Mouse (Mus musculus): ENCODE results near the gene Idh1.
A peak's percentile ranks its signal among the peaks of the same experiment; 100 is the strongest.

The Idh1 gene

DNA sequence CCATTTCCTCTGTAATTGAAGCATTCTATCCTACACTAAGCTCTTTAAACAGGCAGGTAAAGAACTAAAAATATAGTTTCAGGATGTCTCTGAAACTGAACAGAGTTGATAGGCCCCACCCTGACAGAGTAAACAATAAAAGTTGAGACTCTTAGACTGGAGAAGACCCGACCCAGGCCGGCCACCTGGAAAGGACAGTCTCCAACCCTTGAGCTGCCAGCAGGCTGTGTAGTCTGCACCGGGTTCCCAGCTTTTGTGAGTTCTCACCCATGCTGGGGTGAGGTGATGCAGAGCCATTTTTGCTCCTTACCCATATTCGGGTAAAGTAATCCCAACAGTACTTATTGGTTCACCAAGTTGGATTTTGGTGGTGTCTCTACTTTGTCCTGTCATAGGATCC is 10.1 kb downstream of the Idh1 start:
- no peak for DNase-seq

DNA sequence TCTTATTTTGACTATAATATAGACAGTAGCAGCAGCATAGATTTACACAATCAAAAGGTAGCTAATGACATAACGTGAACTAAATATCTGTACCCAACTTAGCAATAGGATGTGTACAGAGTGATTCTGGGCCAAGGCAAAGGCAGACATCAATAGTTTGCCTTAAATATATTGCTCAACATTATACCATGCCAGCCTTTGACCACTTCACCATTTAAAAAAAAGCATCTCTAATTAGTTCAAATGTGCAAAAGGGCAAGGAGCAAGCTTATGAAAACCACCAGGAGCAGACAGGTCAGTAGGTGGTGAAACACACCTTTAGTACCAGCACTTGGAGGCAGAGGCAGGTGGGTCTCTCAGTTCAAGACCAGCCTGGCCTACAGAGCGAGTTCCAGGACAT is 12.6 kb downstream of the Idh1 start:
- DNase-seq: no peak

DNA sequence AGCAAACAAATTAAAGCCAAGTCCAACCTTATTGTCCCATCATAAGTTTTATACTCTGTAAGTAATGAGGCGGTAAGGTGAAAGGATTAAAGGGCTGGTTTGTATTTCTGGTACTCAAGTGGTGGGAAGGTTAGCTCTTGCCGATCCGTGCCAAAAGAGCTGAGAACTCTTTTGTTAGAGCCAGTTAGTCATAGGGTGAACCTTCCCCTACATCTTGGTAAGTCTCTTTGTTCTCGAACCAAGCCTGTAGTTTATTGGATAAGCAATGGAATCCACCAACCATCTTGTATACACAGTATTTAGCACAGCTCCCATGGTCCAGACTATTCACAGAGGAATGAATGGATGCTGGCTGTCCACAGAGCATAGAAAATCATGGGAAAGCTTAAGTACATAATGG is 14.7 kb downstream of the Idh1 start:
- peak; percentile 71 for DNase-seq

DNA sequence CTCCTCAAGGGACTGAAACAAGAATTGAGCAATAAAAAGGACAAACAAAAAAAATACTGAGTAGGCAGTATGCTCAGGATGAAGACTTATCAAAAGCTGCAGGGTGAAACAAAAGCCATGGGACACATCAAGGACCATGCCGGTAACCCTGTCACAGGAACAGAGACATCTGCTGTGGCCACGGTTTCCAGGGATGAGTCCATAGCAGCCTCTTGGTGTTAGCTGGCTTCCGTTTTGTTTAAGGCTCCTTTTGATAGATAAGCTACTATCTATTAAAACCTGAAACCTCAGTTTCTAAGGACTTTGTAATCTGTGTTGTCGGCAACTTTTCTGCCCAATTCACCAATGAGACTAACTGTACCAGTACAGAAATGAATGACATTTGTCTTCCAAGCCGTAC is 16.4 kb downstream of the Idh1 start:
- peak; percentile 62 for DNase-seq

DNA sequence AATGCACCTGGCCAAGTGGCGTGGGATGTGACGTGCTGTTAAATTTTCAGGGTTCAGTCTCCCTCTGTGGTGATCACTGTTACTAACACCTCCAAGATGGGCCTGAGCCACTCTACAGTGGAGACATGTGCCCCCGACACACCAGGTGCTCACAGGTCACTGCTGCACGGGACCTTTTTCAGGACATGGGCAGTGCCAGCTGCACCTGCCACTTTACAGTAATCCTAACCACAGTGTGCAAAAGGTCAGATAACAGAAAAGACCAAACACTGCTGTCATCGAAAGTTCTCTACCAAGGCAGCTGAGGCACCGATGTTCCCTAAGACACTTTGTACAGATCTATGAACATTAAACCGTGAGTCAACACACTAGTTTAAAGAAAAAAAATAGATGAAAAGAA is 16.8 kb downstream of the Idh1 start:
- peak; percentile 82 for DNase-seq

DNA sequence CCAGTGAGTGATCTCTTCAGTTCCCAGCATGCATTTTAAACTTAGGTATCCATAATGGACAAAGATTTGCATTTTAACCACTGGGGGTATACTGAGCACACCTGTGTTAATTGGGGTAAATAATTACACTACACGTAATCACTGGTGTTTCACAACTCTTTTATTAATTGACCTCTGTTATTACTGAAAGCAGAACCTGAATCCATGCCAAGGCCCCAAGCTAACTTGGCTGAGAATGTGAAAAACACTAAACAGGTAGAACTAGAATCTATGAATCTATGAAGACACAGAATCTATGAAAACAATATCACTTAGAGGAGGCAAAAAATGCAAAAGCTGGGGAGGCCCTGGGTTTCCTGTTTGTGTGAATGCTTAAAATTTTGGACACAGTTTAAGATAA is 18.8 kb downstream of the Idh1 start:
- DNase-seq: peak; percentile 70

DNA sequence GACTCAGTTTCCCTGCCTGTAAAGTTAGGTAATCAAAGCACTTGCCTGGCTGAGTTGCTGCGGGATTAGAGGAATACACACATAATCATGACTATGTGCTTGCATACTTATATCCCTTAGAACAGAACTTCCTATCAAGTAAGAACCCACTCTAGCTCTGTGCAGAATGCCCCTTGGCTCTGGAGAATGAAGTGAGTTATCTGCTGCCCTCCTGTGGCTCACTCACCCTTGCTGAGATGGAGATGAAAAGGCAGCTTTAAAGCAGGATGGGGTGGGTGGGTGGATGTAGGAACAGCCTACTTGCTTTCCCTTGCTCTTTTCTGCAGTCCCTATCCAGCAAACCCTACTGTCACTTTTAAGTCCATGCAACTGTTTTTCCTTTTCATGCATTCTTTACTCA is 24.1 kb downstream of the Idh1 start:
- peak; percentile 79 for DNase-seq

DNA sequence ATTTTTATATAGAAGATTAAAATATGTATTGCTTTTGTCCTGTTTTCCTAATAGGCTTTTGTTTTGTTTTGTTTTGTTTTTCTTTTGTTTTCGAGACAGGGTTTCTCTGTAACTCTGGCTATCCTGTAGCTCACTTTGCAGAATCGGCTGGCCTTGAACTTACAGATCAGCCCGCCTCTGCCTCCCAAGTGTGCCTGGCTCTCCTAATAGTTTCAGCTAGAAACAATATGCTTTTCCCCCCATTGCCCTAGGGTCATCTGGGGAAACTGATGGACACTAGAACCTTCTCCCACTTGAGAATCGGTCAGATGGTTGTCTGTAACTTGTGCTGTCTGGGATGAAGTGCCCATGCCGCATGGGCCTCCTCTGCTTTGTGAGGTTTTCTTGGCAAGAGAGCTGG is 30.2 kb downstream of the Idh1 start:
- peak; percentile 77 for DNase-seq

DNA sequence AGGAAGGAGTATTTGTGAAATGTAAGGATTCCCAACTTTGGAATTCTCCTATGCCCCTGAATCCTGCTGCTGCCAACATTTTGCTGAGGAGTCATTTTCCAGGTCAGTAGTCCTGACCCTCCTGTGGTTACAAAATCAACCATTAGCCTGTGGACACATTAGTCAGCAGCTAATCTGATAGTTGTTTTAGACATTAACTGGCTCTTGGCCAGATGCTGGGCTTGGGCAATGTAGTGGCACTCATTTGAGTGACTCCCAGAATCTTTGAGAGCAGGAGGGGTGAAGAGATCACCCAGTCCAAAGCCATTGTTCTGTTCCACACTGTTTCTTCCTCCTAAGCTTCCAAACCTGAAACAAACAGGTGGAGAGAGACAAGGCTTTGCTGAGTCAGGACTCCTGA is 31.5 kb downstream of the Idh1 start:
- DNase-seq: peak; percentile 68

DNA sequence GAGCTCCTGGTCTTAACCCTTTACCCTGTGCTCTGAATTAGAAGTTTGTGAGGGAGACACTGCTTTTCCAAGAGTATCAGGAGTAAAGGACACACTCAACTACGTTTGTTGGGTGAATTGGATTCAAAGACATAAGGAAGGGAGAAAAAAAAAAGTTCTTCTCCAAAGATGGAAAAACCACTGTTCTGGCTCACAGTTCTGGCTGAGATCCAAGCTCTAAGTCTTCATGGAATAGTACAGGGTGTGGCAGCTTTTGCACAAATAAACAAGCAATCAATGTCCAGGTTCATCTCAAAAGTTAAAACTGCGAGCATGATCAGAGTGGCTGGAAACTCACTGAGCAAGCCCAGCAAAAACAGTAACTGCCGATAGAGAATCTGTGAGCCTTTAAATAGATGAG is 38.3 kb downstream of the Idh1 start:
- peak; percentile 19 for DNase-seq

DNA sequence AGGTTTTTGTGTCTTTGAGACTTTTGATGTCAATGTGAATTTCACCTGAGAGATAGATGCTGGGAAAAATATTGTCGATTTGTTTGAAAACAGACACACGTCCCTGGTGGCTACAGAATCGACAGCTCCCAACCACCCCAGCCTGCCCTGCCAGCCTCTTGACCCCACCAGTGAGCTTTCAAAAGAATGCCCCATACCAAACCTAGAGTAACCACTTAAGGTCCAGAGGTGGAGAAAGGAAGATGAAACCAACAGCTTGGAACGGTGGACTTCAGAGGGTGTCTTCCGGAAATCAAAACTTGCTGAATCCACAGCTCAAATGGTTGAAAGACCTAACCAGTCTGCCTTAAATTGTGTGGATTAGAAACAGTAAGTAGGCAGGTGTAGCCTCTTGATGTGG is 39.0 kb downstream of the Idh1 start:
- DNase-seq: peak; percentile 74

DNA sequence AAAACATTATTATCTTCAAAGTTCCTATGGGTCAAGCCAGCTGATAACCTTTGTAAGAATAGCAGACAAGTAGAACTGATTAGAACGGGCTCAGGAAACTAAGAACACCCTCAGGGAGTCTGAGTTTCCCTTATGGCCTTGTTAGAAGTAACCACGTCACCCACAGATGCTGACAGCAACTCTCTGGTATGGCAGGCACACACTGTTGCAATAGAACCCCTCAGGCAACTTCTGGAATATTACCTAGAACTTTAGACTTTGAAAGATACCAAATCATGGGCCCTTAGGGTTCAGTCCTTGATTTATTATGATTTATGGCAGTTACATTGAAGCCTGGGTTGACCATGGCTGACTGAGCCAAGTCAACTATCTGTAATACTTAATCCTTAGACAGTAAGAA is 39.7 kb downstream of the Idh1 start:
- DNase-seq: peak; percentile 27

DNA sequence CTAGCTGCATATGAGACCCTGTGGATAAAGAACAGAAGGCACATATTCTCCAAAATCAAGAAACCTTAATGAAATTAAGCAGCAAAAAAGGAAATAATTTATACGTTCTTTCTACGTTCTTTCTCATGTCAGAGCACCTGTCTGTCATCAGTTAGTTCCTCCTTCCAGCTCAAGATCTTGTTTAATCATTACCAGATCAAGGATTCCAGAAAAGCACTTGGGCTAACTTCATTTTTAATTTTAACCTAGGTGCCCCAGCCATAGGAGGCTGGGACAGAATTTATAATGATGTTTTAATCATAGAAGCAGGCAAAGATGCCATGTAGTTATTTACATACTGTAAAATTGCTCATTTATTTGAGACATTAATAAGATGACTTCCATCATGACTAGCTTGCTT is 41.5 kb downstream of the Idh1 start:
- DNase-seq: no peak

DNA sequence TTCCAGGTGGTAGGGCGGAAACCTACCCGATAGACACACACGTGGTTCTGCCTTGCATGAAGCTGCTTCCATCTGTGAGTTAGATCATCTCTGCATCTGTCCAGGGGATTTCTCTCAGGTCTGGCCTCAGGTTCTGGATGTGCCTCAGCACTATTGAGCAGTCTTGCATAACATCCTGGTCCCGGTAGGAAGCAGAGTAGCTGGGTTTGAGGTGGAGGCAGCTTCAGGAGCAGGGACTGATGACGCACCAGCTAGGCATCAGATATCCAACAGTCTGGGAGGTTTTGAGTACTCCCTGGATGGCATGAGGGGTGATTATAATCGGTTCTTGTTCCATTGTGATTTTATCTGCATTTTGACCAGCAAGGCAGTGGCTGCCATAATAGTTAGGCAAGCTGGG is 48.7 kb downstream of the Idh1 start:
- no peak for DNase-seq

DNA sequence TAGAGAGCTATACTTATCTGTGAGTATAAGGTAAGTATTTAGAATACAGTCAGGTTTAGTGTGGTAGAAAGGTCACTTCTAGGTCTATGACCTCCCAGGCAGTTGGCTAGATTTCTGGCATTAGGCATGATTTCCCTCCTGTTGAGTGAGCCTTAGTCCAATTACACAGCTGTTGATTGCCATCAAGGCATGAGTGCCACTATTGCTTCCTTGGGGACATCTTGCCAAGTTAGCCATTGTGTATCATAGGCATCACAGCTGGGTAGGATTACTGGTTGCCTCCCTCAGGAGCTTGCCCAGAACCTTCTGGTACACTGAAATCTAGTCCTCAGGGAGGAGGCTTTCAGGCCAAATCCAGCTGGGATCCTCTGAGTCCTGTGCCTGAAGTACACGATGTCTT is 53.5 kb downstream of the Idh1 start:
- no peak for DNase-seq

DNA sequence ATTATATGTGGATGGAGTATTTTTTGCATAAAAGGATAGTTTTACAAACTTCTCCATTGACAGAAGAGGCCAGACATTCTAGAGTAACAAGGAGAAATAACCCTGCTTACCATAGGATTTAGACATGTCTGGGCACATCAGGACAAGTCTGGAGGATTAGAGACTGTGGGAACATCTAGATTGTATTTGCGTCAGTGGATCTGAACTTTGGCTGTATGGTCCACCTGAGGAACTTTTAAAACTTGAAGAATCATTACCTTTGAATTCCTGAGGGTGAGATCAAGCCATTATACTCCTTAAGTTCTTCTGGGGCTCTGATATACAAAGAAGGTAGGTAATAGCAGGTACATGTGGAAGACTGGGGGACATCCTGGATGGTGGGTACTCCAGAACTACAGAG is 54.6 kb downstream of the Idh1 start:
- no peak for DNase-seq

DNA sequence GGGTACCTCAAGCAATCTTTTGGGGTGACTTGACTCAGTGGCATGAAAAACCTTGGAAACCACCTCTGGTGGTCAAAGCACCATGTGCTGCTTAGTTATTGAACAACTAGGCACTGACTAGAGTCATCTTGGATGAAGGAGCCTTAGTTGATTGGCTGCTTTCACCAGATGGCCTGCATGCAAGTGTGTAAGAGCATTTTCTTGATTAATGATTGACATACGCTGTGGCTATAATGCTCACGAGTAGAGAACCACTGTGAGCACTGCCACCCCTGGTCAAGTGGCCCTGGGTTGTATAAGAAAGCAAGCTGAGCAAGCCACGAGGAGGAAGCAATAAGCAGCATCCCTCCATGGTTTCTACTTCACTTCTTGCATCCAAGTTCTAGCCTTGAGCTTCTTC is 56.1 kb downstream of the Idh1 start:
- peak; percentile 31 for DNase-seq

DNA sequence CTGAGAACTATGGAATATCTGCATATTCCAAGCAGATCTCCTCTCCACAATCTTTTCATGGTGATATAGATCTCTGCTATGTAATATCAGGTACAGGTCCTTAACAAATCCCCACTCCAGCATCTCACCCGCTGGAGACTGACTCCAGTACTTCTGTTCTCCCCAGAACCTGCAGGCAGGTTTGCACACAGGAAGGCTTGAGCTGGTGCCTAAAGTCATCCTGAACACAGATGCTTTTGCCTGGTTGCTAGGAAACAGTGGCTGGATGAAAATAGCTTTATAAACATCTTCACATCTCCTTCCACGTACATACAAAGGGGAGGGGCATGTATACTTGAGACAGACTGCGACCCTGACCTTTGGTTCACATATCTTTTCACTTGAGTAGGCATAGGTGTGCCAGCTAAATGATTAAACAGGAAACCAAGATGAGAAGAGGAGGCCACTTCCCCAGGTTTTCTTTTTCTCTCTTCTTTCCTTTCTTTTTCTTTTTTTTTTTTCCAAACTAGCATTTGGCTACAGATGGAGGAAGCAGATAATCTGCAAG is 56.6 kb downstream of the Idh1 start:
- peak; percentile 39 for DNase-seq

DNA sequence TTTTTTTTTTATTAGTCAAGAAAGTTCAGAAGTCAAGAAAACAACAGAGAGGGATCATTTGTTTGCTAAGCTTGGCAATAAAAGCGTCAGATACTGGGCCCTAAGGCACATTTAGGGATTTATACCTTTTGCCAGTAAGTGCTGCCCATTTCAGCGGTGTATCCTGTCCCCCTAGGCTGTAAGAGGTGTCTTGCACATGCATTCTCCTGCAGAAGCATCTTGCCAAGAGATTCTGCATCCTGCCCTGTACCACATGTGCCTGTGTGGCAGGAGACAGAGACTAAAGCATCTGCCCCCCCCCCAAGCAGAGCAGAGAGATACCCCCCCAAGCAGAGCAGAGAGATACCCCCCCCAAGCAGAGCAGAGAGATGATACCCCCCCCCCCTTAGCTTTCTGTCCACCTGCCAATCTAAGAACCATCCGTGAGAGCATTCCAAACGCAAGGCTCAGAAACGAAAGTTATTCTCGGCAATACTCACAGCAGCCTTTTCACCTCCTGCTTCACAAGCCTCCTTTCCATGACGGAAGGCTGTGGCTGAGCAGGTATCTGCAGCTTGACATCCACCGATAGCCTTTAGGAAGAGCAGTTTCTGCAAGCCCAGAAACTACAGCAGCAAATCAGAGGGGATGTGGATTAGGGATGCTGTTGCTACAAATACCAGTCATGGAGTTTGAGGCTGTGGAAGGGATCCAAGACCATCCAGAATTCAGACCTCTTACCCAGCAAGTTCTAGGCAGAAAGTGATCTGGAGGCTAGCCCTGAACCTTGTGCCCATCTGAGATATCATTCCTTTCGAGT is 63.5 kb downstream of the Idh1 start, which contains the start of gene D630023F18Rik:
Gene D630023F18Rik (minus strand): TSS at position 641 of the 799 bp plus-strand sequence.
- DNase-seq: peak; percentile 60

DNA sequence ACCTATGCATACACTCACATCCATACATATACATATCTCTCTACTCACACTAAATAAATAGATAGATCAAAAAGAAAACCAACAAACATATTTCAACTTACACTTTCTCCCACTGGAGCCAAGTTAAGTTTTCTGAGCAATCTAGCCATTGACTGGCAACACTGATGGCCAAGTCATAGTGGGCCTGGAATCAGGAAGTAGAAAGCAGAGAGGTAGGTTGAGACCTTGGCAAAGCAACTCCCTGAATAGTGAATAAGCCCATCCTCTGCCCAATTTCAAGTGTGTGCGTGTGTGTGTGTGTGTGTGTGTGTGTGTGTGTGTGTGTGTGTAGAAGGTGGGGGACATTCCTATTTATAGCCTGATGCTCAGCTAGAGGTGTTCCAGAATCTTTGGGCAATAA is 66.9 kb downstream of the Idh1 start, which contains the start of gene Gm28845:
Gene Gm28845 (minus strand): TSS at position 121 of the 400 bp plus-strand sequence.
- no peak for DNase-seq

DNA sequence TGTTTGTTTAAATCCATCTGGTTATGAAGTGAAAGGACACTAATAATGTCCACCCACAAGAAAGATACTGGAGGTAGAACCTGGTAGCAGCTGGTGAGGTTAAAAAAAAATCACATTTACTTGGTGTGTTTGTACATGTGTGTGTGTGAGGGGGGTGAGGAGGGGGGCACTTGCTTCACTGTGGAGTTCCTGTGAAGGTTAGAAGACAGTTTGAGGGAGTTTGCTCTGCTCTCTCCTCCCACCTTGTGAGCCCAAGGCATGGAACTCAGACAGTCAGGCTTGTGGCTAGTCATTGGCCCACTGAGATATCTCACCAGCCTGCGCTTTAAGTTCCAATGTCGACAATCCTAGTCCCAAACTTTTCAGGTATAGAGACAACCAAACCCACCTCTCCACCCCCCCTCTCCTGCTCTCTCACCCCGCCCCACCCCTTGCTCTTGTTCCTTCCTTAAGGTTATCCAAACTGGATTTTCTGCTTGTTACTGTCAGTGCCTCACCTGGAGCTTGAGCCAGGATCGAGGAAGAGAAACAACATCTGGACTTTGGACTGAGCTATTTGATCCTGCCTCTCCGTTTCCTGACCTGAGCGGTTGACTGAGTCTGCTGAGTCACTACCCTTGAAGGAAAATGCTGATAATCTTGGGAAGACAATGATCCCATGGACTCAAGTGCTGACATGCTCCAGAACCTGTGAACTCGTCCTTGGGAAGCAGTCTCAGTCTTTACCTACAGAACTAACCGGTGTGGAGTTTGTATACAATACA is 68.0 kb downstream of the Idh1 start:
- no peak for DNase-seq

DNA sequence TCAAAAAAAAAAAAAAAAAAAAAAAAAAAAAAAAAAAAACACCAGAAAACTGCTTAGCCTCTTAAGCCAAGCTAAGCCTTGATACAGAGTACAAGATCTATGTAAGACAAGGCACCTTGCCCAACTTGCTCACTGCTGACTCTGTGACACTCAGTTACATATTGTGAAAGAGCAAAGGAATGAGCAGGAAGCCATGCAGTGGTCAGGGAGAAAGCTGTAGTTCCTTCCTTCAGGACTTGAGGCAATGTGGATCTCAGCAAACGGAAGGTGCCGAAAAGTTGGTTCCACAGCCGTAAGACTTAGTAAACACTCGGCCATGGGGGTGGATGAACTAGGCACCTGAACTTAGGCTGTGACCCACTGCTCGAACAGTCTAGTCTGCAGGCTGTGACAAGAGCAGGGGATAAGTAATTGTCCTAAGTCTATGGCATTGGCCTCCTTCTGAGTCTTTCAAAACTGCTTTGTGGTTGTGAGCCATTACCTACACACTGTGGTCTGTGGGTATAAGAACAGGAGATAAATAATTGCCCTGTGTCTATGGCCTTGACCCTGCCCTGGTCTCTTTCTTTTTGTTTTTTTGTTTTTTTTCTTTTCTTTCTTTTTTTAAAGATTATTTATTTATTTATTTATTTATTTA is 72.6 kb downstream of the Idh1 start:
- peak; percentile 86 for DNase-seq

DNA sequence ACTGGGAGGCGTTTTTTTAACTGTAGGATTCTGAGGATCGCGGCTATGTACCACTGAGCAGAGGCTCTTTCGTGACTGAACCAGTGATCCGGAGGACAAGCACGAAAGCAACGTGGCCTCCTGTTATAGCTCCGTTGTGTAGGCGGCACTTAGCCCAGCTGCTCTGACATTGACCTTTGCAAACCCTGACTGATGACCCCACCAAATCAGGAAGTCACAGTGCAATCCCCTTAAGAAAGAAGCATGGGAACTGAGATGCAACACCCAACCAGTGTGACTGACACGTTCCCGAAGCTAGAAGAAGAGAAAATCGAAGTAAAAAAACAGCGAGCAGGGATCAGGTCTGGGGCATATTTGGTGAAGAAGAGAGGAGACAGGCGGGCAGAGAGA is 73.5 kb downstream of the Idh1 start:
- peak; percentile 94 for DNase-seq

Data from heart, adult 11 months (tissue).